In genomic region chr3:67892026-67892705, GRCm38 (mm10) we compare ENCODE assay signal across 12 mouse cellular contexts. TPM values are rescaled to one million over a fixed set of nuclear protein-coding genes. Genes with fewer than 3 reads are reported as not detected.
DNase-seq lines count a peak whose midpoint lies in the region; ATAC-seq lines count a peak whose summit lies in the region.
"Had no signal": no experiment of that assay in that cellular context is flagged by ENCODE, and none has a peak within 500 bp of the region (broad histone marks: within the 10 kb centered on the region; RNA-seq: fewer than 3 reads in every experiment).

Gene Iqcj, plus strand, starts transcription at chr3:67892220.
Gene Iqschfp, plus strand, starts transcription at chr3:67892232.

- no peak for ATAC-seq in limb, embryonic 11.5 days (ENCODE audit: insufficient number of reproducible peaks, low FRiP score, low TSS enrichment, low read depth)
- no peak for ATAC-seq in limb, embryonic 12.5 days (ENCODE audit: insufficient number of reproducible peaks, insufficient read depth, low FRiP score, low TSS enrichment, low read depth)

- H3K36me3 ChIP-seq in limb, embryonic 11.5 days (ENCODE audit: control insufficient read depth, insufficient read depth, low read length) = no peaks in the 10 kb centered on the region
- H3K36me3 ChIP-seq in limb, embryonic 10.5 days = no peaks in the 10 kb centered on the region
- H3K36me3 ChIP-seq in limb, embryonic 12.5 days = no peaks in the 10 kb centered on the region
- H3K36me3 ChIP-seq: liver, embryonic 13.5 days had no signal

- H3K4me1 ChIP-seq in limb, embryonic 11.5 days (ENCODE audit: control insufficient read depth, insufficient read depth, low read length) = peaks cover 8% of the 10 kb centered on the region
- peaks cover 19% of the 10 kb centered on the region for H3K4me1 ChIP-seq in limb, embryonic 10.5 days
- peaks cover 23% of the 10 kb centered on the region for H3K4me1 ChIP-seq in limb, embryonic 12.5 days (replicated peaks)
- H3K4me1 ChIP-seq: liver, embryonic 13.5 days had no signal

- no peaks in the 10 kb centered on the region for H3K27me3 ChIP-seq in limb, embryonic 11.5 days (ENCODE audit: control insufficient read depth, insufficient read depth, low read length)
- peaks cover 39% of the 10 kb centered on the region for H3K27me3 ChIP-seq in limb, embryonic 10.5 days (ENCODE audit: low read depth, poor library complexity, severe bottlenecking)
- peaks cover 3% of the 10 kb centered on the region; the same call in 1 of the 2 replicates for H3K27me3 ChIP-seq in limb, embryonic 12.5 days
- H3K27me3 ChIP-seq: liver, embryonic 13.5 days had no signal

- H3K4me2 ChIP-seq in limb, embryonic 11.5 days (ENCODE audit: low read depth, severe bottlenecking) = peak within 1 kb of the TSS; percentile 15; the same call in 1 of the 2 replicates
- H3K4me2 ChIP-seq in limb, embryonic 12.5 days = peak within 1 kb of the TSS; percentile 49
- H3K4me2 ChIP-seq: liver, embryonic 13.5 days had no signal

- no peak for DNase-seq in limb, embryonic 11.5 days (ENCODE audit: low spot score)
- DNase-seq in limb, embryonic 10.5 days (ENCODE audit: low spot score) = no peak
- peak; percentile 7 to 14 for DNase-seq in frontal cortex, postnatal 14 days (ENCODE audit: low spot score in 2 of 2)
- DNase-seq in right cerebral cortex, postnatal 10 days (ENCODE audit: low spot score in 2 of 2) = peak; percentile 33 to 47
- DNase-seq in thymus, postnatal 25 days = no peak
- no peak for DNase-seq in urinary bladder, postnatal 10 days (ENCODE audit: low spot score)
- DNase-seq in gastrocnemius, postnatal 14 days = no peak
- DNase-seq: heart, postnatal 14 days; liver, embryonic 13.5 days had no signal

- WGBS in limb, embryonic 11.5 days = 53% methylated on average over 15 of the region's 15 CpGs
- 71% methylated on average over 15 of the region's 15 CpGs for WGBS in limb, embryonic 10.5 days
- WGBS in limb, embryonic 12.5 days = 36% methylated on average over 15 of the region's 15 CpGs

- no peak within 1 kb of the TSS for H3K27ac ChIP-seq in limb, embryonic 11.5 days (replicated peaks; ENCODE audit: low read depth, low read length)
- H3K27ac ChIP-seq in limb, embryonic 10.5 days = no peak within 1 kb of the TSS
- H3K27ac ChIP-seq in limb, embryonic 12.5 days = peak within 1 kb of the TSS; percentile 50; the same call in 1 of the 2 replicates
- H3K27ac ChIP-seq: liver, embryonic 13.5 days had no signal

- intact Hi-C loops in gastrocnemius, postnatal 14 days (cut with DNase I; ENCODE audit: low total_unique reads) = no loop called here

- H3K4me3 ChIP-seq in limb, embryonic 11.5 days (ENCODE audit: low read depth, low read length) = no peak within 1 kb of the TSS
- no peak within 1 kb of the TSS for H3K4me3 ChIP-seq in limb, embryonic 10.5 days
- peak within 1 kb of the TSS; percentile 17; the same call in 1 of the 2 replicates for H3K4me3 ChIP-seq in limb, embryonic 12.5 days (replicated peaks)
- H3K4me3 ChIP-seq: liver, embryonic 13.5 days had no signal

- no peaks in the 10 kb centered on the region for H3K9me3 ChIP-seq in limb, embryonic 11.5 days (ENCODE audit: control insufficient read depth, low read length)
- H3K9me3 ChIP-seq in limb, embryonic 10.5 days (replicated peaks) = no peaks in the 10 kb centered on the region
- no peaks in the 10 kb centered on the region for H3K9me3 ChIP-seq in limb, embryonic 12.5 days
- H3K9me3 ChIP-seq: liver, embryonic 13.5 days had no signal

- no peak within 1 kb of the TSS for H3K9ac ChIP-seq in limb, embryonic 11.5 days (ENCODE audit: low read length)
- no peak within 1 kb of the TSS for H3K9ac ChIP-seq in limb, embryonic 12.5 days (replicated peaks)
- H3K9ac ChIP-seq: liver, embryonic 13.5 days had no signal

RNA-seq across cellular contexts. Expression of gene Iqcj, which starts in this region (rescaled TPM):
- 0.16 TPM in 1 of 2 replicates, not detected in the other for polyA plus RNA-seq in limb, embryonic 11.5 days (2014; fragmentation: Nextera tagmentation; extraction: Ambion mirVana)
- polyA plus RNA-seq in limb, embryonic 10.5 days (2016; fragmentation: Nextera tagmentation; extraction: Ambion mirVana) = not detected in 2 replicates
- not detected in 2 replicates for polyA plus RNA-seq in limb, embryonic 12.5 days (2016; fragmentation: Nextera tagmentation; extraction: Ambion mirVana)
- total RNA-seq in gastrocnemius, postnatal 14 days (2021) = not detected
- total RNA-seq: ES-E14; heart, postnatal 14 days had no signal
- polyA plus RNA-seq: liver, embryonic 13.5 days had no signal

RNA-seq across cellular contexts. Expression of gene Iqschfp, which starts in this region (rescaled TPM):
- polyA plus RNA-seq in limb, embryonic 11.5 days (2014; fragmentation: Nextera tagmentation; extraction: Ambion mirVana) = 0.16 and 0.56 TPM in 2 replicates
- polyA plus RNA-seq in limb, embryonic 10.5 days (2016; fragmentation: Nextera tagmentation; extraction: Ambion mirVana) = not detected in 2 replicates
- polyA plus RNA-seq in limb, embryonic 12.5 days (2016; fragmentation: Nextera tagmentation; extraction: Ambion mirVana) = 0.56 and 0.87 TPM in 2 replicates
- not detected for total RNA-seq in gastrocnemius, postnatal 14 days (2021)
- total RNA-seq: ES-E14; heart, postnatal 14 days; neutrophil, adult 5-6 weeks had no signal
- polyA plus RNA-seq: liver, embryonic 13.5 days had no signal

Comparison
In these comparisons a context has a peak if more than half of its experiments do, and no peak if none do; other contexts are left out.
1. DNase-seq: peak in frontal cortex, postnatal 14 days (2 of 2) and right cerebral cortex, postnatal 10 days (2 of 2); none in limb, embryonic 11.5 days (single experiment), limb, embryonic 10.5 days (single experiment), thymus, postnatal 25 days (single experiment), urinary bladder, postnatal 10 days (single experiment) and gastrocnemius, postnatal 14 days (single experiment).